Mouse (Mus musculus): Measurements from ENCODE around the gene Ccdc9.
"Not testable (repeated sequence)": the region's sequence is repeated elsewhere in the genome, so short reads cannot be mapped to it uniquely, and the experiment has no call there.

- TF ChIP-seq CTCF (IDR thresholded peaks at IDR 0.05; ENCODE audit: borderline replicate concordance, insufficient read depth, low read depth, low read length); POLR2A (IDR thresholded peaks at IDR 0.05; ENCODE audit: borderline replicate concordance, insufficient read depth, low read length): not testable (repeated sequence)
Measured at GRCm38 (mm10) chr7:16308093-16308492, 21.5 kb upstream of the Ccdc9 start, which contains the start of gene Bbc3.
